Mouse (Mus musculus): ENCODE measurements around the gene Ogfrl1. TPM values are rescaled to one million over a fixed set of nuclear protein-coding genes. Genes with fewer than 3 reads are reported as not detected.

Ogfrl1 gene
- polyA plus RNA-seq, 1 experiment from 2014 or later, result 27.6 TPM

DNA sequence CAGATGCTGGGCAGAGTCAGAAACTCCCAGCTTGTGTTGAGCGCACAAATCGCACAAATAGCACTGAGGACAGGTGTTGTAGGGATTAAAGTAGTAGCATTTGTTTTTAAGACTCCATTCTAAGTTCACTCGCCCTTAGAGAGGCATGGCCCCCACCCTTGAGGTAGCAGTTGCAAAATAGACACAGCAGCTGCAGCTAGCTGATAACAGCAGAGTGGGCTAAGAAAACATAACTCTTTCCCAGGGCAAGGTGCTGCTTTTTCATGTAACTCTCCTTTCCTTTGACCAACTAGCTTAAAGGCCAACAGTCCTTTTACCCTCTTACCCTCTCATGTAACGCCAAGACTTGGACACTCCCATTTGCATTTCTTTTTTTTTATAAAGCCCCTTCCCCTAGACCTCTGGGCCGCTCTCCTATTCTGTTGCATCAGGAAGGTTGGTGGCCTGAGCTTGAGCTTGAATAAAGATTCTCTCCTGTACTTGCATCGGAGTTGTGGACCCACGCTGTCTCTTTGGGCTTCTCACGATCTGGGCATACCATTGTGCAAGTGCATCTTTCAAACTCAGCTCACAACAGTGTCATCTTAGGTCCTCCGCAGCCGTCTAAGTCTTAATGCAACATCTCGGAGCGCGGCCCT, 61.7 kb downstream of the Ogfrl1 start:
- WGBS, result 88% methylated on average over 13 of the region's 13 CpGs
- Histone ChIP-seq H3K4me3 (replicated peaks; ENCODE audit: low read depth, low read length) (no peak overlapping the region), H3K27me3 (ENCODE audit: insufficient read depth, low read length) (no peaks in the 10 kb centered on the region), H3K9ac (ENCODE audit: low read depth, low read length) (no peak overlapping the region), H3K4me2 (ENCODE audit: low read length) (no peak overlapping the region), H3K4me1 (replicated peaks; ENCODE audit: insufficient read depth, low read length) (no peaks in the 10 kb centered on the region), H3K9me3 (replicated peaks; ENCODE audit: low read length) (no peaks in the 10 kb centered on the region), H3K36me3 (ENCODE audit: insufficient read depth, low read length) (no peaks in the 10 kb centered on the region), H3K27ac (no peak overlapping the region)
- ATAC-seq (replicated peaks; ENCODE audit: low FRiP score, low read depth) (no peak), DNase-seq (ENCODE audit: low spot score) (no peak)
- TF ChIP-seq CTCF (IDR thresholded peaks at IDR 0.05; ENCODE audit: low read depth), result no peak

DNA sequence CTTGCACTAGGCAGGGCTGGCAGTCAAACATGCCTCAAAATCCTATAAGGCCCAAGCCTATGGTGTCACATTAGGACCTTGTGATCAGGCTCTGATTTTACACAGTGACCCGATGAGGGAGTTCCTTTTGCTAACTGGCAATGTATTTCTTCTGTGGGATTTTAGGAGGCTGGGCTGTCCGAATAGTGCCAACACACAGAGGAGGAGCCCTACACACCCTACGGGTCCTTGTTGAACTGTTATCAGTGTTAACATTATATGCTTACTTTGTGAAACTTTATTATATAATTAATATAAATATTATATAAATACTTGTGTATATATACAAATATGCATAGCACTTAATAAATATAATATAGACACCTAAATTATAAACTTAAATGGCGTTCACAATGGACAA, 62.5 kb downstream of the Ogfrl1 start:
- Histone ChIP-seq H3K36me3 (ENCODE audit: insufficient read depth, low read length) (no peaks in the 10 kb centered on the region), H3K9ac (ENCODE audit: low read depth, low read length) (no peak overlapping the region), H3K4me3 (replicated peaks; ENCODE audit: low read depth, low read length) (no peak overlapping the region), H3K4me2 (ENCODE audit: low read length) (no peak overlapping the region), H3K4me1 (replicated peaks; ENCODE audit: insufficient read depth, low read length) (no peaks in the 10 kb centered on the region), H3K9me3 (replicated peaks; ENCODE audit: low read length) (no peaks in the 10 kb centered on the region), H3K27me3 (ENCODE audit: insufficient read depth, low read length) (no peaks in the 10 kb centered on the region), H3K27ac (no peak overlapping the region)
- TF ChIP-seq CTCF (IDR thresholded peaks at IDR 0.05; ENCODE audit: low read depth), result no peak
- WGBS, result 91% methylated on average over 4 of the region's 4 CpGs
- no peak for ATAC-seq (replicated peaks; ENCODE audit: low FRiP score, low read depth)
- DNase-seq (ENCODE audit: low spot score), result no peak

DNA sequence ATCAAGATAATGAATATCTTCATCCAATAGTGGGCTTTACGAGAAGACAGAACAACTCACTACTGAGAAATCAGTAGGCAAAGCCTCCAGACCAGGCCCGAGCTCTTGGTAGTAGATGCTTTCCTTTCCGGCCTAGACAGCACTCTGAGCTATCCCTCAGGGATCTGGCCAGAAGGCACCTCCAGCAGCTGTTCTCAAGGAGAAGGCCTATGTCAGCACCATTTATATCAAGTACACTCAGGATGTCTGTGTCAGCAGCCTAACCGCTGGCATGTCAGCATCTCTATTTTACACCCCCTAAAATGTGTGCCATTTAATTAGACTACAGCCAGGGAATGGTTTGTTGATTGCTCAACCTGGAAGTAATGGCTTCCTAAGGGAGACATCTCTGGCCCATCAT, 65.4 kb downstream of the Ogfrl1 start:
- TF ChIP-seq CTCF (IDR thresholded peaks at IDR 0.05; ENCODE audit: low read depth), result no peak
- H3K9me3 ChIP-seq (replicated peaks; ENCODE audit: low read length), result no peaks in the 10 kb centered on the region
- DNase-seq (ENCODE audit: low spot score), result no peak
- no peaks in the 10 kb centered on the region for H3K27me3 ChIP-seq (ENCODE audit: insufficient read depth, low read length)
- no peaks in the 10 kb centered on the region for H3K36me3 ChIP-seq (ENCODE audit: insufficient read depth, low read length)
- no peak for ATAC-seq (replicated peaks; ENCODE audit: low FRiP score, low read depth)
- no peak overlapping the region for H3K4me3 ChIP-seq (replicated peaks; ENCODE audit: low read depth, low read length)
- H3K9ac ChIP-seq (ENCODE audit: low read depth, low read length), result no peak overlapping the region
- no peak overlapping the region for H3K4me2 ChIP-seq (ENCODE audit: low read length)
- 84% methylated on average over 4 of the region's 4 CpGs for WGBS
- no peaks in the 10 kb centered on the region for H3K4me1 ChIP-seq (replicated peaks; ENCODE audit: insufficient read depth, low read length)
- no peak overlapping the region for H3K27ac ChIP-seq

DNA sequence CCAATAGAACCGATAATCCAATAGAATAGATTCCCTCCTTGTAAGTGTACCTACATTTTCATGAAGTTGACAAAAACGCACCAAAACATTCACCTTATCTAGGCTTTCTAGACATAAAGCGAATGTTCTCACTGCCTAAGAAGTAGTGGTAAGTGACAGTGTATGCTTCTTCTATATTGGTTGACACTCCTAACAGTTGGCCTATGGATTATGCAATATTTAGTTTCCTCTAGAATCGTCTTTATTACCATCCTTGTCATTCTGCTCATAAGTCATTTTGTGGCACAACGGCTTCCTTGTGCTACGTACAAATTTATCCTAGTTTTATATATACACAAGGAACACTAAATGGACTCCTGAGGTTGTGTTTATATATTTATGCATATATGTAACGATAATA, 72.4 kb downstream of the Ogfrl1 start:
- H3K9ac ChIP-seq (ENCODE audit: low read depth, low read length), result no peak overlapping the region
- H3K27ac ChIP-seq, result no peak overlapping the region
- no peak overlapping the region for H3K4me3 ChIP-seq (replicated peaks; ENCODE audit: low read depth, low read length)
- DNase-seq (ENCODE audit: low spot score) (no peak), ATAC-seq (replicated peaks; ENCODE audit: low FRiP score, low read depth) (no peak)
- no peaks in the 10 kb centered on the region for H3K9me3 ChIP-seq (replicated peaks; ENCODE audit: low read length)
- no peak for TF ChIP-seq CTCF (IDR thresholded peaks at IDR 0.05; ENCODE audit: low read depth)
- no peaks in the 10 kb centered on the region for H3K27me3 ChIP-seq (ENCODE audit: insufficient read depth, low read length)
- 87% methylated on average over 7 of the region's 7 CpGs for WGBS
- H3K4me2 ChIP-seq (ENCODE audit: low read length), result no peak overlapping the region
- H3K36me3 ChIP-seq (ENCODE audit: insufficient read depth, low read length), result no peaks in the 10 kb centered on the region
- H3K4me1 ChIP-seq (replicated peaks; ENCODE audit: insufficient read depth, low read length), result 0 out of 2 replicates have a peak, but pooled peaks cover 4% of the 10 kb centered on the region

DNA sequence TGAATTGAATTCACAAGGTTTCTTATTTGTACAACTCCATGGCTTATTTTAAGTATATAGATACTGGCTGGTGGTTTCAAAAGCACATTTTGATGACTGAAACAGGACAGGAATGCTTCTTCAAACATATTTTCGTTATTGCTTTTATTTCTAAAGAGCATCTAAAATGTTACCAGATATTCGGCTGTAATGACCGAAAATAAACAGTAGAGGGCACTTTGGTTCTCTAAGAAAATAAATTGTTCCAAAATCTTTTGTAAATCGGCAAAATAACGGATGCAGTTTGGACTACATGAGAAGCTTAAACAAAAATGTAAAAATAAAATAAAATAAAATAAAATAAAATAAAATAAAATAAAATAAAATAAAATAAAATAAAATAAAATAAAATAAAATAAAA, 73.3 kb downstream of the Ogfrl1 start:
- Histone ChIP-seq H3K4me1 (replicated peaks; ENCODE audit: insufficient read depth, low read length) (0 out of 2 replicates have a peak, but pooled peaks cover 4% of the 10 kb centered on the region), H3K4me2 (ENCODE audit: low read length) (no peak overlapping the region), H3K36me3 (ENCODE audit: insufficient read depth, low read length) (no peaks in the 10 kb centered on the region), H3K4me3 (replicated peaks; ENCODE audit: low read depth, low read length) (no peak overlapping the region), H3K9me3 (replicated peaks; ENCODE audit: low read length) (no peaks in the 10 kb centered on the region), H3K27me3 (ENCODE audit: insufficient read depth, low read length) (no peaks in the 10 kb centered on the region), H3K9ac (ENCODE audit: low read depth, low read length) (no peak overlapping the region), H3K27ac (no peak overlapping the region)
- DNase-seq (ENCODE audit: low spot score) (peak; percentile 77), ATAC-seq (replicated peaks; ENCODE audit: low FRiP score, low read depth) (no peak)
- WGBS, result 17% methylated on average over 5 of the region's 5 CpGs
- peak; percentile 71 for TF ChIP-seq CTCF (IDR thresholded peaks at IDR 0.05; ENCODE audit: low read depth)

DNA sequence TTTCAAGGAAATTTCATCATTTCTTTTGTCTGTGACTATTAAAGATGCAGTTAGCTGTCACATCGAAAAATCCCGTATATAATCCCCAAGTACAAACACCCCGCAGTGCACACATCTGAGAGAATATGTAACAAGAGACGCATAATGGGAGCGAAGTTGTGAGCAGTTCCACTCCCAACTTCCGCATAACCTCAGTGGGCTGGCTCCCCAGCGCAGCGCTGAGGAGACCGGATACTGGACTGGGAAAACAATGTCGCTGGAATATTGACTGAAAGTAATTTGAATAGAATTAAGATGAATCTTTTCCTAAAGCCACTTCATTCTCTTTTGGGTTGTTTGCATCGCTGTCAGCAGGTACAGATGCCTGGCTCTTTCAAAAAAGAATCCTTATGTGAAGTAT, 74.3 kb downstream of the Ogfrl1 start:
- H3K4me2 ChIP-seq (ENCODE audit: low read length), result no peak overlapping the region
- WGBS, result 65% methylated on average over 11 of the region's 11 CpGs
- DNase-seq (ENCODE audit: low spot score), result no peak

DNA sequence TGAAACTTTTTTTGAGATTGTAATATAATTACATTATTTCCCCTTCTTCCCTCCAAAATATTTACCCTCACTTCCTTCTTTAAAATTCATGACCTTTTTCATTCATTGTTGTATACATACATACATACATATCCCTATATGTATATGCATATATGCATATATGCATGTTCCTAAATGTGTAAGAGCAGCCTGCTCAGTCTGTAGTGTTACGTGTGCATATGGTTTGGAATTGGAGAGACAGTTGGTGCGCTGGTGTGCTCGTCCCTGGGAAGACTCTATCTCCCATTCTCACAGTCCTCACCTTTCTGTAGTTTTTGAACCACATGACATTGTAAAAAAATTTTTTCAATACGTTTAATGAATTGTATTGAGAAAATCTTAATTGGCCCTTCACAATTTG, 75.4 kb downstream of the Ogfrl1 start:
- Histone ChIP-seq H3K4me2 (ENCODE audit: low read length) (no peak overlapping the region), H3K4me3 (replicated peaks; ENCODE audit: low read depth, low read length) (no peak overlapping the region), H3K27me3 (ENCODE audit: insufficient read depth, low read length) (no peaks in the 10 kb centered on the region), H3K27ac (no peak overlapping the region), H3K36me3 (ENCODE audit: insufficient read depth, low read length) (no peaks in the 10 kb centered on the region), H3K4me1 (replicated peaks; ENCODE audit: insufficient read depth, low read length) (0 out of 2 replicates have a peak, but pooled peaks cover 4% of the 10 kb centered on the region), H3K9ac (ENCODE audit: low read depth, low read length) (no peak overlapping the region), H3K9me3 (replicated peaks; ENCODE audit: low read length) (no peaks in the 10 kb centered on the region)
- no peak for DNase-seq (ENCODE audit: low spot score)
- TF ChIP-seq CTCF (IDR thresholded peaks at IDR 0.05; ENCODE audit: low read depth), result no peak
- no peak for ATAC-seq (replicated peaks; ENCODE audit: low FRiP score, low read depth)
- 89% methylated on average over 4 of the region's 4 CpGs for WGBS

More for the DNA sequence above, 74.3 kb downstream of the Ogfrl1 start:
- H3K27me3 ChIP-seq (ENCODE audit: insufficient read depth, low read length), result no peaks in the 10 kb centered on the region
- no peak for TF ChIP-seq CTCF (IDR thresholded peaks at IDR 0.05; ENCODE audit: low read depth)
- no peaks in the 10 kb centered on the region for H3K9me3 ChIP-seq (replicated peaks; ENCODE audit: low read length)
- no peak overlapping the region for H3K4me3 ChIP-seq (replicated peaks; ENCODE audit: low read depth, low read length)
- H3K4me1 ChIP-seq (replicated peaks; ENCODE audit: insufficient read depth, low read length), result 0 out of 2 replicates have a peak, but pooled peaks cover 4% of the 10 kb centered on the region
- no peak overlapping the region for H3K27ac ChIP-seq
- H3K36me3 ChIP-seq (ENCODE audit: insufficient read depth, low read length), result no peaks in the 10 kb centered on the region
- ATAC-seq (replicated peaks; ENCODE audit: low FRiP score, low read depth), result no peak
- no peak overlapping the region for H3K9ac ChIP-seq (ENCODE audit: low read depth, low read length)

All from kidney, postnatal 0 days (tissue).